Mouse (Mus musculus): ENCODE results near the gene Trem2. TPM values are rescaled to one million over a fixed set of nuclear protein-coding genes. Genes with fewer than 3 reads are reported as not detected.
"Not testable (repeated sequence)": the region's sequence is repeated elsewhere in the genome, so short reads cannot be mapped to it uniquely, and the experiment has no call there.

Gene Trem2
- total RNA-seq, 2 experiments from 2014 or later: 1.2 TPM

DNA sequence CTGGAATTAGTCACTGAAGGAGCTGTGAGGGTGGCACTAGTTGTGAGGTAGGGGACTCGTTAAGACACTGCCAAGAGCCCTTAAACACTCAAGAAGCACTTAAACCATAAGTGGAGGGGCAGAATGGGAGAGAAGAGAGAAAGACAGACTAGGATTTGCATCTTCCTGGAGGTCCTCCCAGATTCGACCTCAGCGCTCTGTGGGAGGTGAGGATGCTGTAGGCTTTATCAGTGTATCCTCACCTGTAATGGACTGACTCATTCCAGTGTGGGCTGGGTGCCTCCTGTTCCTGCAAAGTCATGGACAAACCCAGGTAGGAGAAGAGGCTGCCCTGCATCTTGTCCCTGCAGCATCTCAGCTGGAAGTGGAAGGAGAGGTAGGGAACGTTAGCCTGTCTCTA is 633 bp downstream of the Trem2 start:
- no peak for DNase-seq (ENCODE audit: low spot score)
- intact Hi-C loops (cut with DNase I): no loop called here

DNA sequence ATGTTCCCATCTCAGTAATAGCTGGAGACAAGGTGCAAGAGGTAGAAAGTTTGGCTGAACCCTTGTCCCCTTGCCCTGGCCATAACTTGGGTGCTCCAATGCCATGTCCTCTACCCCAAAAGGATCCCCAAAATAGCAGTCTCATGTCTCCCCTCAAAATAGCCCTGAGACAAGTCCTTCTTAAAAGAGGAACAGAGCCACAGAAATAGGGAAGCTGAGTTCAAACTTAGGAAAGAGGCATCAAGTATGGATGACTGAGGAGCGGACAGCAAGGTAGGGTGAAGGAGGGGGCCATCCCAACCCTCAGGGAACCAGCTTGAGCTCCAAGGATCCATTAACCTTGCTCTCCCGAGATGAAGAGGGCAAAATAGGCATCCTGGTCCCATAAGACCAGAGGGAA is 1.1 kb downstream of the Trem2 start:
- intact Hi-C loops (cut with DNase I): no loop called here
- no peak for DNase-seq (ENCODE audit: low spot score)

DNA sequence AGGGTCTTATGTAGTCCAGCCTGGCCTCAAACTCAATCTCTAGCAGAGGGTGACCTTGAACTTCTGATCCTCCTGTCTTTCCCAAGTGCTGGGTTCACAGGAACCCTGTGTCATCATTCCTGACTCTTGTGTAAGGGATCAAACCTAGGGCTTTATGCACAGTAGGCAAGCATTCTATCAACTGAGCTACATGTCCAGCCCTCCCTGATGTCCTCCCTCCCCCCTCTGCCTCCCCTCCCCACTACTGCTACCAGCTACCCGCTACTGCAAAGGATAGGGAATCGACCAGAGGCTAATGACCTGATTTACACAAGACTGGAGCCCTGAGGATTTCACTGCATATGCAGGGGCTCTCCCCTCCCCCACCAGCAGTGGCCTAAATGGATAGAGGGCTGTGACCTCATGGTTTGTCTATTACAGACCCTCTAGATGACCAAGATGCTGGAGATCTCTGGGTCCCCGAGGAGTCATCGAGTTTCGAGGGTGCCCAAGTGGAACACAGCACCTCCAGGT is 4.5 kb downstream of the Trem2 start:
- intact Hi-C loops (cut with DNase I): no loop called here
- no peak for DNase-seq (ENCODE audit: low spot score)

DNA sequence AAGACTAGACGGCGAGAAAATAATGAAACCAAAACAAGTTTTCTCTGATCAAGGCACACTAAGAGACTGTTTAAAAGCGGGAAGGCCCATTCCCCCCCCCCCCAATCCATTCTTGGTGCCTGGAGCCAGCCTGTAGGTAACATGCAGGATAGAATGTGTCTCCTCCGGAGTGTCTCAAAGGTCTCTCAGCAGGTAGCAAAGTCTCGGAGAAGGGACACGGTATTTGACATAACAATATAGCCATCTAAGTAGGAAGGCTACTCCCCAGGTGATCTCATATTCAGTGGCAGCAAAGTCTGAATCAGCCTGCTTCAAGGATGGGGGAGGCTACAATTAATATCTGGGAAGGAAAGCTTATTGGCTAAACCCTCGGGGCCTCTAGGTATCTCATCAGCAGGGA is 6.8 kb downstream of the Trem2 start:
- intact Hi-C loops (cut with DNase I); DNase-seq (ENCODE audit: low spot score): not testable (repeated sequence)

DNA sequence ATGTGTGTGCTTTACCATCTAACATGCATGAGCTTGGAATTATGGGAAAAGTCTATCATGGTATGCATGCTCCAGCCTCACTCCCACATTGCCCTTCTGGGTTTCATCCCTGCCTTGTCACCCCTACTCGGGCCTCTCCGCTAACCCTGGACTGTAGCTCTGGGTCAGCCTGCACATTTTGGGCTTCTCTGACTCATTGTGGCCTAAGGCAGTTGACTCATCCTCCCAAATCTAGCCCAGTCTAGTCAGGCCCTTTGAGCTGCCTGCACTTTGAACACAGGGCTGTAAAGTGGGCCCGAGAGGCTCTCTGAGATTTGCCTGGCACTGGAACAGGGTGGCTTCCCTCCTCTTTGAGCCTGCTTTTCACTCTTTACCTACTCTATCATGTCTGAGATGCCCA is 9.6 kb downstream of the Trem2 start:
- intact Hi-C loops (cut with DNase I): no loop called here
- no peak for DNase-seq (ENCODE audit: low spot score)

DNA sequence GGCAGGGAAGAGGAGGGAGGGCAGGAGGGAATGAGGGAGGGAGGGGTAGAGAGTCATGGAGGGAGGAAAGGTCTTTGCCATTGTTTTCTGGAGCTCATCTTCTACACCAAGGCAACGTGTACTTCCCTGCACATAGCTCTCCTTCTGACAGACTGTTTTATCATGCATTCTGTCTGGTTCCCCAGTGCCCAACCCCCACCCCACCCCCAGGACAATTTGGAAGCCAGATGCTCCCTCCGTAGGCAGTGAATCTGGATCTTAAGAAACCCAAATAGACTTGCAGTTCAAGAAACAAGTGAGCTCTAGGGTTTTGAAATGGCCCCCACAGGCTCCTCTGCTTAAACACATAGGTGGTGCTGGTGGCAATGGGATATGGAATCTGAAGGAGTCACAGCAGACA is 11.7 kb downstream of the Trem2 start:
- intact Hi-C loops (cut with DNase I): no loop called here
- no peak for DNase-seq (ENCODE audit: low spot score)

DNA sequence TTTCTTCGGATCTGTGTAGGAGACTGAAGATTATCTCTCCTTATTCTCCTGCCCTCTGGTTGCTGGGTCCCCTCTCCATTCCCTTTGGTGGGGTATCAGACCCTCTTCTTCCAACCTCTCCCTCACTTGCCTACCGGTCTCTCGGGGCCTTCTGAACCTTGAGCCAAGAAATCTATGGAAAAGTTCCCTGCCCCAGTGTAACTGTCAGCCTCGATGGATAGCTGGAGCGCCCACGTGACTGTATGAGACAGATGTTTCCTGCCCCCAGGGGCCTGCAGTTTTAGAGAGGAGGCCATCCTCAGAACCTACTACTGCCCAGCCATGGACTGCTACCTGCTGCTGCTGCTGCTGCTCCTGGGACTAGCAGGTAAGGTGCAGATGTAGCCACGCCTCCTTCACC is 13.4 kb downstream of the Trem2 start, which contains the start of gene Treml1:
Treml1 (plus strand) TSS at position 301 of the 400 bp plus-strand sequence.
- no peak for DNase-seq (ENCODE audit: low spot score)
- intact Hi-C loops (cut with DNase I): no loop called here

DNA sequence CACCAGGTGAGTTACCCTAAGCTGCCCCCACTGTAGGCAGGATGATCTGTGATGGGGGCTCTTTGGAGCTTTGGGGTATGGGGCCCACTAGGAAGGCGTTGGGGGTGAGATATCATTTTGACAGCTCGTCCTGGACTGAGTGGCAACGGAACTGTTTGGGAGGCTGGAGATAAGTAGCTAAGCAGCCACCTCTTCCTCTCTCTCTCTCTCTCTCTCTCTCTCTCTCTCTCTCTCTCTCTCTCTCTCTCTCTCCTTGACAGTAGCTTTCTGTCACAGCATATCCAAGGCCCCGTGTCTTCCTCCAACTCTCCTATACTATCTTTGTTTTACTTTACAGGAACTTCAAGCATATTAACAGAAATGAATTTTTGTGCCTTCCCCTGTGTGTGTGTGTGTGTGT is 14.3 kb downstream of the Trem2 start:
- DNase-seq (ENCODE audit: low spot score): no peak
- intact Hi-C loops (cut with DNase I): no loop called here

DNA sequence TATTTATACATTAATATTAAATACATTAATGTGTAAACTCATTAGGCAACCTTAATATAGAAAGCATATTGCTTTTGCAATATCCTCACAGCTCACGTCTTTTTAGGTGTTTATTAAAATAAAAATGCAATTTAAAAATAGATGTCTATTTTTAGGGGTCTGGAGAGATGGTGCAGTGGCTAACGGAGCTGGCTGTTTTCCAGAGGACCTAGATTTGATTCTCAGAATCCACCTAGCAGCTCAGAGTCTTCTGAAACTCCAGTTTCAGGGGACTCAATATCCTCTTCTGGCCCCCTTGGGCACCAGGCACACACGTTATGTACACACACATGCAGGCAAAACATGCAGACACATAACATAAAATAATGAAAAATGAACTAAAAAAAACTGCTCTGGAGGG is 16.1 kb downstream of the Trem2 start:
- DNase-seq (ENCODE audit: low spot score): no peak
- intact Hi-C loops (cut with DNase I): no loop called here

DNA sequence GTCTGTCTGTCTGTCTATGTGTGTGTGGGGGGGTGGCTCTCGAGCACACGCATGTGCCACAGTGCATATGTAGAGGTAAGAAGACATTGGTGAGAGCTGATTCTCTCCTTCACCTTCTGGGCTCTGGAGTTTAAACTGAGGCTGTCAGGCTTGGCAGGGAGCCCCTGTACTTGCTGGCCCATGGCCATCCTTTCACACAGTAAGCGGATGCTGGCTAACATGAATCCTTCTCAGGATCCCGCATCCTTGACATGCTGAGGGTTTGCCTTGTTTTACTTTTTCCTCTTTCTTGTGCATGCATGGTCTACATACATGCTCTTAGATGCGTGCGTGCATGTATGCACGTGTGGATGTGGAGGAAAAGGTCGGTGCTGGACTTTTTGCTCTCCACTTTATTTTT is 16.8 kb downstream of the Trem2 start:
- no peak for DNase-seq (ENCODE audit: low spot score)
- intact Hi-C loops (cut with DNase I): no loop called here

DNA sequence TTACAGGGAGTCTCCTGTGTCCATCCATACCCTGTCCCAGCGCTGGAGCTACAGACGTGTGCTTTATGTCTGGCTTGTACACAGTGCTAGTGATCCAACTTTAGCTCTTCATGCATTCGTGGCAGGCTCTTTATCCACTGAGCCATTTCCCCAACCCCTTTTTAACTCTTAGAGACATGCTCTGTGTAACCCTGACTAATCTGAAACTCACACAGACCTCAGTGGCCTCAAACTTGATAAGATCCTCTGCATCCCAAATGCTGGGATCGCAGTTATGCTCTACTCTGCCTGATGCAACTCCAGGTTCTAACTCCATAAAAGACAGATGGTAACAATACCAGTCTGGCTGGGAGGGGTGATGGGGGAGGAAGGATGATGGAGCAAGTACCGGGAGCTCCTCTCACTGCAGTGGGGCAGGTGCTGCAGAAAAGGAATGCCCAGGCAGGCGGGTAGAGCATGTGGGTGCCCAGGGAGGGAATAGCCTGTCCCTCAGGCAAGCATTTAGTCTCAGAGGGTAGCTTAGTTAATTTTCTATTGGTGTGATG is 17.3 kb downstream of the Trem2 start:
- no peak for DNase-seq (ENCODE audit: low spot score)
- intact Hi-C loops (cut with DNase I): no loop called here

DNA sequence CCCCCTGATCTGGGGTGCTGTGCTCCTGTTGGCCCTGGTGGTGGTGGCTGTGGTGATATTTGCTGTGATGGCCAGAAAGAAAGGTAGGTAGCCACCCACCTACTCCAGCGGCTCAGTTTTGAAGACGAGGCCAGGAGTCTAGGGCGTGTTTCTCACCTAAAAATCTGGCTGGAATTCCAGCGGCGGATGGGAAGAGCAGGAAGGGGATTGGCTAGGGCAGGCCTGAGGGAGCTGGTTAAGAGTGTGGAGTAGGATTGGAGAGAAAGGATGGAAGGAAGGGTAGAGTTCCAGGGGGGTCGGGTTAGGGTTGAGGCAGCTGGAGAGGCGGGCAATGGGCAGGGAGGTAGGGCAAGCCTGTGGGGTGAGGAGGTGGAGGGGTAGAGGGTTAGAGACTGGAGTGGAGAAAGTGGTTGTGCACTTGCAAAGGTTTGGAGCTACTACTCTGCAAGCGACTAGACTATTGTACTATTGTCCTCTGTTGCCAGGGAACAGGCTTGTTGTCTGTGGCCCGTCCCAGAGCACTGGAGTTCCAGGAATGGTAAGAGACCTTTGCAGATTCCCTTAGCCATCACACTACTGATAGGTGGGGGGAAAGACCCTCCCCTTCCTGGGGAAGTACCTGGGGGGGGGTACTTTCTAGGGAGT is 19.4 kb downstream of the Trem2 start:
- intact Hi-C loops (cut with DNase I): no loop called here
- DNase-seq (ENCODE audit: low spot score): no peak

DNA sequence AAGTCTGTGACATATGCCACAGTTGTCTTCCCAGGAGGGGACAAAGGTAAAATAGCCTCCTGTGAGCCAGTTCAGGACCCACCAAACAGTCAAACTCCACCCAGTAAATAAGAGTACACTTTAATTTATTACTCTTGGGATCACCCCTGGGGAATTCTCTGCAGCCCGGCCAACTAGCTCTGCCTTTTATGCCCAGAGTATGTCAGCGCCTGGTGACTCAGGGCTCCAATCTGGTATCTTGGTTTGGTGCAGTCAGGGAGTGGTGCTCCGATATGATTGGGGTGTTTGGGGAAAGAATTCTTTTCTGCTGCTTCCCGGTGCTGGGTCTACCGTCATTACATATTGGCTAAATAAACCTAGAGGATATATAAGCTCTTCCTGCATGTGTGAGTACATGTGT is 20.6 kb downstream of the Trem2 start:
- intact Hi-C loops (cut with DNase I): no loop called here
- DNase-seq (ENCODE audit: low spot score): no peak

DNA sequence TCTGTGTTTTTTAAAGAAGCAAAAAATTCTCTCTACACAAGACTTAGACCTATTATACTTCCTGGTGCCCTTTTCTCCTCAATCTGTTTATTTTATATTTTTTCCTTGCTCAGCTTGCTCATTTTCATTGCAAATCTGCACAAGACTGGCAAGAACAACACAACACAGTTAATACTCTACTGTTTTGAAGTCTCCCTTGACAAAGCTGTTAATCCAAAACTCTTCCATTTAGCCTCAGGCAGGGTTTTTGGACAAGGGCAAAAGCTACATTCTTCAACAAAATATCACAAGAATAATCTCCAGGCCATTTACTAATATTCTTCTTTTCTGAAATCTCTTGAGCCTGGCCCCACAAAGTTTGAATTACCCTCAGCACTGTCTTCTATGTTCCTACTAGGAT is 25.4 kb downstream of the Trem2 start:
- no peak for DNase-seq (ENCODE audit: low spot score)
- intact Hi-C loops (cut with DNase I): no loop called here

DNA sequence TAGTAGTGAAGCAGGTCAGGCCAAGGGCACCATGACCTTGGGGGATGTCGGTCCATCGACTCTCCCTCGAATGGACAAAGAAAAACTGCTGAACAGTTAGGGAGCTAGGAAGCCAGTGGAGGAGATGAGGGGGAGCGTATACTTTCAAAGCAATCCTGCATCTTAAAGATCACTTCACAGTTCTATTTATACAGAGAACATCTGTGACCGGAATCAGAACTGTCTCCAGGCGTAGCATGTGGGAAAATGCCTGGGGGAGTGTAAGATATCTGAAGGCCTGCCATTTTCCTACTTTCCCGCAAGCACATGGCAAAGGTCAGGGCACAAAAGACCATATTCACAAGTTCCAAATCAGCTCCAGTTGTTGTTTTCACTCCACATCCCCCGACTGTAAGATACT is 26.8 kb downstream of the Trem2 start:
- intact Hi-C loops (cut with DNase I): no loop called here

DNA sequence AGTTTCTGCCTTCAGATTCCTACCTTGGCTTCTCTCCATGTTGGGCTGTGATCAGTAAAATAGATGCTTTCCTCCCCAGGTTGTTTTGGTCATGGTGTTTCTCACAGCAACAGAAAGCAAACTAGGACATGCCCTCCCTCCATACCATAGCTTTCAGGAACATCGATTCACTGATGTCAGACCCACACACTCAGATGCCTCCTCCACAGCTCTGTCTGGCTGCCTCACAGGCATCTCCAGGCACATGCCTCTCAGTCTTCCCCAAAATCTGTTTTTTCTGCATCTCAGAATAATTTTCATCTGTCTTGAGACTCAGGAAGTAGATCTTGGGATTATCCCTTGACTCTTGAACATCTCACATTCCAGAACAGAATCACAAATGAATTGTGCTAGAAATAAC is 29.9 kb downstream of the Trem2 start:
- no peak for DNase-seq (ENCODE audit: low spot score)
- intact Hi-C loops (cut with DNase I): no loop called here

More for the DNA sequence above, 26.8 kb downstream of the Trem2 start:
- no peak for DNase-seq (ENCODE audit: low spot score)

DNA sequence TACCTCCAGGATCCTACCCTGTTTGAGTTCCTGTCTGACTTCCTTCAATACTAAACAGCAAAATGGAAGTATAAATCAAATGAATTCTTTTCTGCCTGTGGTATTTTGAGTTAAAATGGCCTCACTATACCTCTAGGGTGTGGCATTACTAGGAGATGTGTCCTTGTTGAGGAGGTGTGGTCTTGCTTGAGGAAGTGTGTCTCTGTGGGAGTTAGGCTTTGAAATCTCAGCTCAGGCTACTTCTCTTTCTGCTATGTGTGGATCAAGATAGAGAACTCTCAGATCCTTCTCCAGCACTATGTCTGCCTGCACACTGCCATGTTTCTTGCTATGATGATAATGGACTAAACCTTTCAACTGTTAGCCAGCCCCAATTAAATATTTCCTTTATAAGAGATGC is 32.8 kb downstream of the Trem2 start:
- no peak for DNase-seq (ENCODE audit: low spot score)

DNA sequence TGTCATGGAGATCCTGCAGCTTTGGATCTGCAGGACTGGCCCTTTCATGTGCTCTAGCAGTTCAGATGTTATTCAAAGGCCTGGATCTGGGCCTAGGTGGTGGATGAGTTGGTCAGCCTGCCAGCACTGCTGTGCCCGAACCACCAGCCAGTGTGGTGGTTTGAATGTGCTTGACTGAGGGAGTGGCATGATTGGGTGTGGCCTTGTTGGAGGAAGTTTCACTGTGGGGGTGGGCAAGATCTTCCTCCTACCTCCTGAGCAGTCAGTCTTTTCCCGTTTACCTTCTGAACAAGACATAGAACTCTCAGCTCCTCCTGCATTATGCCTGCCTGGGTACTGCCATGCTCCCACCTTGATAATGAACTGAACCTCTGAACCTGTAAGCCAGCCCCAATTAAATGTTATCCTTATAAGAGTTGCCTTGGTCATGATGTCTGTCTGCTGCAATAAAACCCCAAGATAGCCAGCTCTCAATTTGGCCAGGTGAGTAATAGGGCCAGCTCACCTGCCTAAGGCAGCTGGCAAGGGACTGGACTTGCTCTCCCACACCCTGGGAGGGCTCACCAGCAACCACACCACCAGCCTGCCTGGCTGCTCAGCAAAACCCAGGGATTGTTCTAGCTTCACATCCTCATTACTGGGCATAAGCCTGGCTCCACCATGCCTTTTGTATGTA is 39.7 kb downstream of the Trem2 start:
- DNase-seq (ENCODE audit: low spot score): no peak
- intact Hi-C loops (cut with DNase I): no loop called here

More for the DNA sequence above, 32.8 kb downstream of the Trem2 start:
- intact Hi-C loops (cut with DNase I): no loop called here

DNA sequence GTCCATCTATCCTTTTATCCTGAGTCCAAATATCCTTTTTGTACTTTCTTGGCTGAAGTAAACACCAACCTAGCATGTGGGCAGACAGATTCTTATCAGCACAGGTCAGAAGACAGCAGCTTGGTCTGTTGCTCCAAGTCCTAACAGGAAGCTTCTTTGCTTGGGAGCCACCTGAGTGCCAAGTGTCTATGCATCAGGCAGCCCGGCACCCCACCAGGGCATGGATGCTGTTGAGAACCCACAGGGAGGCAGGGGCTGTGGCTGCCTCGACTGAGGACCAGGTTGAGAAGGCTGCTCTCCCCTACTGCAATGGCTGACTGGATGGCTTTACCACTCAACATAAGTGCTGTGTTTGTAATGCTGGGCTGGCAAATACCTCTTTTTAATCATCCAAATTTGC is 42.5 kb downstream of the Trem2 start:
- no peak for DNase-seq (ENCODE audit: low spot score)
- intact Hi-C loops (cut with DNase I): no loop called here

DNA sequence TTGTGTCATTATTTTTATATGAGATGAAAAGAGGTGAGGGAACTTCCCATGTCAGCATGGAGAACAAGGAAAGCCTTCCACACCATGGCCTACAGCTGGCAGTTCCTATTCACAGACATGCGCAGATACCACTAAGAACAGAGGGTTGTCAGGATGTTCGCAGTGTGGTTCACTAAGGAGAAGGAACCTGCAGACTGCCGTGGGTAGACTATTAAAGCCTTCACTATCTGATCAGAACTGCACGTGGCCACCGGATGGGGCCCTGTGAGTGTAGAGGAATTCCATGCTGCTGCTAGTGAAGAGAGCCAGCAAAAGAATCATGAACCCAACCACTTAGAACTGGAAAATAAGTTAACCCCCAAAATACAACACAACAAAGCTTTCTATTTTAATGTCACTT is 43.2 kb downstream of the Trem2 start:
- intact Hi-C loops (cut with DNase I): no loop called here
- DNase-seq (ENCODE audit: low spot score): no peak

DNA sequence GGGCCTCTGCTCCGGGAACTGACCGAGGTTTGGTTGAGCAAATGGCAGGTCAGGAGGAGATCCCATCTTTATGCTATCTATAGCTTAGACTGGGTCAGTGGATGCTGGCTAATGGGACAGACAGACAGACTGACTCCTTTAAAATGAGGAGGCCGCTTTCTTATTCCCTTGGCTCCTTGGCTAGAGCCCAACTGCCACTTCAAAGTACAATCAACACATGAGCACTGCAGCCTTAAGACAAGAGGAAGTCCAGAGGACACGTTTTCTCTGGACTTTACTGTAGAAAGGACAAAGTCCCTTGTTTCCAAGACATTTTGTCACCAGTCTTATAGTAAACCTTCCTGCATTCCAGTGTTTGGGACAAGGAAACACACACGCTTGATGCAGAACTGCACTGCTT is 45.2 kb downstream of the Trem2 start:
- intact Hi-C loops (cut with DNase I): no loop called here
- DNase-seq (ENCODE audit: low spot score): no peak

DNA sequence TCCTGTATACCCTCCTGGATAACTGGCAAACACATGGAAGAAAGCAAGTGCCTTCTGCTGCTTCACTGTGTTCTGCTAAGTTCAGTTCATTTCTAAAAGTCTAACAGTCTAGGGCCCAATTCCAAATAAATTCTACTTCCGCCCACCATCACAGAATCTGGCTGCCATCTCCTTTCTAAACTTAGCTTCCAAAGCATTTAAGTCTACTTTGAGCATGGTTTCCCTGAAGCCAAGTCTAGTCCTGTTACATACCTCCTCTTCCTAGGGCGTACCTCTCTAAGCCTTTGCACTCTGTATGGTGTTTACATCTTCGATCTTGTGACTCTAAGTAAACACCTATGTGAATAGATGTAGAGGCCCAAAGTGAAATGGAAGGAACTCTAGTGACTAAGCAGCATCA is 46.4 kb downstream of the Trem2 start:
- intact Hi-C loops (cut with DNase I): no loop called here
- no peak for DNase-seq (ENCODE audit: low spot score)
